Mouse (Mus musculus) hindbrain, embryonic 11.5 days (tissue): ENCODE measurements around the gene Fam83b. TPM values are rescaled to one million over a fixed set of nuclear protein-coding genes. Genes with fewer than 3 reads are reported as not detected.
A peak's percentile ranks its signal among the peaks of the same experiment; 100 is the strongest.

ENCODE experiments used
- ATAC-seq: fragments of 200-750 bp; cut with Nextera tagmentation; 2 replicates; pipeline ENCODE4 v1.8.0; 2017; ENCODE audit warnings: mild to moderate bottlenecking, moderate TSS enrichment, moderate library complexity; ENCODE audit not compliant: low FRiP score
- DNase-seq: peaks from one replicate; pipeline ENCODE4 v3.0.0-alpha.2; 2015; ENCODE audit warnings: low spot score
- H3K27ac ChIP-seq: fragments of 300-500 bp; sonication (generic); 2 replicates; pipeline ENCODE4 v1.5.1; 2014; ENCODE audit warnings: mild to moderate bottlenecking, low read depth, low read length
- H3K27me3 ChIP-seq: fragments of 300-500 bp; sonication (generic); 2 replicates; pipeline ENCODE4 v1.6.1; 2014; ENCODE audit warnings: mild to moderate bottlenecking, low read length, moderate library complexity, mixed read lengths; ENCODE audit not compliant: control insufficient read depth, insufficient read depth
- H3K36me3 ChIP-seq: fragments of 300-500 bp; sonication (generic); 2 replicates; pipeline ENCODE4 v1.6.1; 2014; ENCODE audit warnings: mild to moderate bottlenecking, low read length, moderate library complexity, mixed read lengths; ENCODE audit not compliant: control insufficient read depth, insufficient read depth
- H3K4me1 ChIP-seq: fragments of 300-500 bp; sonication (generic); replicated peaks from 2 replicates; pipeline ENCODE4 v1.6.1; 2014; ENCODE audit warnings: low read length, mixed read lengths; ENCODE audit not compliant: control insufficient read depth, insufficient read depth
- H3K4me2 ChIP-seq: fragments of 300-500 bp; sonication (generic); replicated peaks from 2 replicates; pipeline ENCODE4 v1.6.1; 2014; ENCODE audit warnings: mild to moderate bottlenecking, low read depth, low read length
- H3K4me3 ChIP-seq: fragments of 300-500 bp; sonication (generic); 2 replicates; pipeline ENCODE4 v1.5.1; 2014; ENCODE audit warnings: low read depth, low read length
- H3K9ac ChIP-seq: fragments of 300-500 bp; sonication (generic); 2 replicates; pipeline ENCODE4 v1.6.1; 2014; ENCODE audit warnings: low read depth, low read length
- H3K9me3 ChIP-seq: fragments of 300-500 bp; sonication (generic); 2 replicates; pipeline ENCODE4 v1.6.1; 2016; ENCODE audit warnings: low read length; ENCODE audit not compliant: control insufficient read depth
- WGBS: fragments of 180-500 bp; shearing (Covaris S2); extraction: QIAGEN DNeasy Blood & Tissue Kit; methylation state at CpG from one replicate; pipeline ENCODE4 v1.1.7; 2014; 5-methylcytosine and 5-hydroxymethylcytosine counted together
- polyA plus RNA-seq: library from polyadenylated mRNA; unstranded; fragments of >200 nt; fragmentation: Nextera tagmentation; extraction: Ambion mirVana; gene quantifications from 2 replicates; pipeline ENCODE4 v1.2.1, GENCODE M21; 2014

The Fam83b gene
- polyA plus RNA-seq: 0.31 and 0.33 TPM in 2 replicates

DNA sequence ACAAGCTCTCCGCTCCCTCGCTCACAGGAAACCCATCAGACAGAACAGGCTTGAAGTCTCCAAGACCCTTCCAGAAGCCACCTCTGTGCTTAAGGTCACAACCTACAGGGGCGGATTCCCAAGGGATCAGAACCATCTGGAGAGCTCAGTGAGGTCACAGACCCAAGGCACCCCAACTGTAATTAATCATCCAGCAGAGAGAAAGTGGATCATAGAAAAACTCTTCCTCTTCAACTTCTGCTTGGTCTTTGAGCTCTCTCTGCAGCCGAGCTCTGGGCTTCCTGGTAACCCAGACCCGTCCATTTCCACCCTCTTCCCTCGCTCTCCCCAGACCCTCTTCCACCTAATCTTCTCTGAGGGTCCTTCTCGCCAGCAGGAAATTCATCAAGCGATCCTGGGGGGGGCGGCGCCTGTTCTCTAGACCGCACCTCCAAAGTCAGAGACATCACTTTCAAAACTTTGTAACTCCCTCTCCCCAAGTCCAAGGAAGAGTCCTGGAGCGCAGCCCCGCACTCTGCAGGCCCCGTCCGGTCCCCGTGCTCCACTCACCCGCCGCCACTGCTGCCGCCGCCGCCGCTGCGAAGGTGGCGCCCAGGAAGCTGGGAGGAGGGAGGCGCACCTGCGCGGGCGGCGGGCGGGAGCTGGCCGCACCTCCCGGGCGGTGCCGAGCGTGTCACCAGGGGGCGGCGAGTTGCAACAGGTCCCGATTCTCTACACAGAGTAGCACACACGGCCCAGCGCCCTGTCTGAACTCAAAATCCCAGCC is at the start of gene Fam83b:
Fam83b (minus strand) TSS at position 602 of the 766 bp plus-strand sequence.
- H3K9ac ChIP-seq: peak within 1 kb of the TSS; percentile 57
- H3K36me3 ChIP-seq: no peaks in the 10 kb centered on the region
- WGBS: 4% methylated on average over 33 of the region's 40 CpGs
- DNase-seq: peak; percentile 54
- H3K4me1 ChIP-seq: 0 out of 2 replicates have a peak, but pooled peaks cover 5% of the 10 kb centered on the region
- H3K4me3 ChIP-seq: peak within 1 kb of the TSS; percentile 53
- no peak within 1 kb of the TSS for H3K27ac ChIP-seq
- H3K27me3 ChIP-seq: no peaks in the 10 kb centered on the region
- peak within 1 kb of the TSS; percentile 95 for H3K4me2 ChIP-seq
- ATAC-seq: peak; percentile 65
- H3K9me3 ChIP-seq: no peaks in the 10 kb centered on the region

DNA sequence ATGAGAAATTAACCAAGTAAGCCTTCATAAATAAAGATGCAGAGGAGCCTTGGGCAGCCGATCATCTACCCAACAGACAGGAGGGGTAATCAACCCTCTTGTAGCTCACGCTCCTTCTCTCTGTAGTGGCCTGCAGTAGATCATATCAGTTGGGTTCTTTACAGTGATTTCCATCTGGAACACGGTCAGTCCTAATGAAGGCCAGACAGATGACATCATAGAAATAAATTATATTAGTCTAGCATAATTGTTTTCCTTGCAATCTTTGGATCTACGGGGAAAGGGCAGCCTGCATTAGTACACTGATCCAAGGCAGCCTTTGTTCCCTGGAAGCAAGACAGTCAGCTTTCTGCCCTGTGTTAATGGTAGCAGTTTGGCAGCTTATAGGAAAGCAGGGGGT is 47.2 kb upstream of the Fam83b start:
- Histone ChIP-seq H3K4me3 (no peak overlapping the region), H3K9ac (no peak overlapping the region), H3K9me3 (no peaks in the 10 kb centered on the region), H3K36me3 (no peaks in the 10 kb centered on the region), H3K27ac (no peak overlapping the region), H3K4me2 (no peak overlapping the region), H3K4me1 (no peaks in the 10 kb centered on the region), H3K27me3 (no peaks in the 10 kb centered on the region)
- ATAC-seq (no peak), DNase-seq (no peak)
- WGBS: 91% methylated on average over 4 of the region's 4 CpGs

- Histone ChIP-seq H3K27me3 (no peaks in the 10 kb centered on the region), H3K9me3 (no peaks in the 10 kb centered on the region), H3K4me2 (no peak overlapping the region), H3K4me3 (no peak overlapping the region), H3K9ac (no peak overlapping the region), H3K27ac (no peak overlapping the region), H3K36me3 (no peaks in the 10 kb centered on the region), H3K4me1 (no peaks in the 10 kb centered on the region)
- ATAC-seq: no peak
- 70% methylated on average over 5 of the region's 5 CpGs for WGBS
- DNase-seq: no peak
Observed at GRCm38 (mm10) chr9:76603744-76604143, 36.8 kb upstream of the Fam83b start.

GRCm38 (mm10) chr9:76602874-76603273 is 36.0 kb upstream of the Fam83b start:
- Histone ChIP-seq H3K4me1 (no peaks in the 10 kb centered on the region), H3K9ac (no peak overlapping the region), H3K4me3 (no peak overlapping the region), H3K36me3 (no peaks in the 10 kb centered on the region), H3K27ac (no peak overlapping the region), H3K27me3 (no peaks in the 10 kb centered on the region), H3K4me2 (no peak overlapping the region), H3K9me3 (no peaks in the 10 kb centered on the region)
- WGBS: 87% methylated on average over 2 of the region's 2 CpGs
- DNase-seq: no peak
- ATAC-seq: no peak

DNA sequence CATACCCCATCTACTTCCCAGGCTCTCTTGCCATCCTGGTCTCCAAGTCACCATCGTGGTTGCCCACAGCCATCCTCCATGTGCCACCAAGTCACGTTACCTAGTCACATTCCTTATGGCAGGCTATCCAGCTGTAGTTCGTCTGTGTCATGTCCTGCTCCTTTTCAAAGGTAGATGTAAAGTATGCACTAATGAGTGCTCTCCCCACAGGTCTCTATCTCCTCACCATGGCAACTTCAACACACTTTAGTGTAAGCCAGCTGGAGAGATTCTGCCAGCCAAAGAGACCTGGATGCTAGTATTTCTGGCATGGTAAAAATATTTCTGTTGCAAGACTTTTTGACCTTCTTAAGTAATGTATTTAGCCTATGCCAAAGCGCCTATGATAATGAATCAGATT is 30.5 kb upstream of the Fam83b start:
- Histone ChIP-seq H3K27me3 (no peaks in the 10 kb centered on the region), H3K36me3 (no peaks in the 10 kb centered on the region), H3K9me3 (no peaks in the 10 kb centered on the region), H3K4me3 (no peak overlapping the region), H3K9ac (no peak overlapping the region), H3K4me2 (no peak overlapping the region), H3K27ac (no peak overlapping the region), H3K4me1 (no peaks in the 10 kb centered on the region)
- ATAC-seq (no peak), DNase-seq (no peak)
- WGBS: 86% methylated on average over 4 of the region's 4 CpGs

DNA sequence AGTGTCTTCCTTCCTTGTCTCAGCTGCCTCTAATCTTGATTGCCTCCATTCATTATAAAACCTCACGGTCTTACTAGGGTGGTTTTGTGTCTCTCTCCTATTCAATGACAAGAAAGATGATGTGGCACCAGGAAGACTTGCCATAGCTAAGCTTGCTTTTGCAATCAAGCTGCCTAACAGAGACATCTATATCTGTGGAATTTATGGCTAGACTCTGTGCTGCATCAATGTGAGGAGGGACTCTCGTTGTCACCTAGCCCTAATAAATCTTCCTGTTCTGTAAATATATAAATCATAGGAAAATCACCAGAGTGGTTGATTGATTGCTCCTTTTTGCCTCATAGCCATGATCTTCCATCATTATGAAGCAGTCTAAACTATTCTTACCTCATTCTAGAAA is 26.9 kb upstream of the Fam83b start:
- H3K36me3 ChIP-seq: no peaks in the 10 kb centered on the region
- H3K9me3 ChIP-seq: no peaks in the 10 kb centered on the region
- H3K4me1 ChIP-seq: no peaks in the 10 kb centered on the region
- no peak overlapping the region for H3K4me3 ChIP-seq
- H3K4me2 ChIP-seq: no peak overlapping the region
- 75% methylated on average over 2 of the region's 2 CpGs for WGBS
- ATAC-seq: no peak
- H3K9ac ChIP-seq: no peak overlapping the region
- no peaks in the 10 kb centered on the region for H3K27me3 ChIP-seq
- H3K27ac ChIP-seq: no peak overlapping the region
- DNase-seq: no peak

DNA sequence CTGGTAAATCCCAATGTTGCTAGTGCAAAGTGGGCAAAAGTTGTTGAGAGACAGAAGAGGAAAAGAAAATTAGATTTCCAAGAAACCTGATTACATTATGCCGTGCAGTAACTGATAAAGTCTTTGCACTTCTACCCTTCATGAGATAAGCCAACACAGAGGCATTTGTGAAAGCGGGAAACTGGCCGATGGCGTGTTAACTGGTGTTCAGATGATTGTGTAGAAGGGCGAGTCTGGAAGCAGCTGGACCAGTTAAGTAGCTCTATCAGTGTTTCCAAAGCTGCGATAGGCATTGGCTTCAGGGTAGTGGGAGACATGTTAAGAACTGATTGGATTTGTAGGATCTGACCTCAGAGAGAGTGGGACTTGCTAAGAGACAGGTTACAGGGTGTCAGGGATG is 17.0 kb upstream of the Fam83b start:
- H3K9me3 ChIP-seq: no peaks in the 10 kb centered on the region
- H3K4me1 ChIP-seq: no peaks in the 10 kb centered on the region
- H3K4me2 ChIP-seq: no peak overlapping the region
- H3K9ac ChIP-seq: no peak overlapping the region
- H3K36me3 ChIP-seq: no peaks in the 10 kb centered on the region
- ATAC-seq: no peak
- no peak overlapping the region for H3K27ac ChIP-seq
- H3K27me3 ChIP-seq: no peaks in the 10 kb centered on the region
- WGBS: 87% methylated on average over 6 of the region's 6 CpGs
- DNase-seq: no peak
- no peak overlapping the region for H3K4me3 ChIP-seq

GRCm38 (mm10) chr9:76581966-76582365 is 15.1 kb upstream of the Fam83b start:
- H3K27ac ChIP-seq: no peak overlapping the region
- ATAC-seq (no peak), DNase-seq (no peak)
- H3K4me1 ChIP-seq: no peaks in the 10 kb centered on the region
- H3K27me3 ChIP-seq: no peaks in the 10 kb centered on the region
- no peak overlapping the region for H3K9ac ChIP-seq
- H3K9me3 ChIP-seq: no peaks in the 10 kb centered on the region
- 92% methylated on average over 5 of the region's 5 CpGs for WGBS
- H3K4me3 ChIP-seq: no peak overlapping the region
- H3K36me3 ChIP-seq: no peaks in the 10 kb centered on the region
- no peak overlapping the region for H3K4me2 ChIP-seq

DNA sequence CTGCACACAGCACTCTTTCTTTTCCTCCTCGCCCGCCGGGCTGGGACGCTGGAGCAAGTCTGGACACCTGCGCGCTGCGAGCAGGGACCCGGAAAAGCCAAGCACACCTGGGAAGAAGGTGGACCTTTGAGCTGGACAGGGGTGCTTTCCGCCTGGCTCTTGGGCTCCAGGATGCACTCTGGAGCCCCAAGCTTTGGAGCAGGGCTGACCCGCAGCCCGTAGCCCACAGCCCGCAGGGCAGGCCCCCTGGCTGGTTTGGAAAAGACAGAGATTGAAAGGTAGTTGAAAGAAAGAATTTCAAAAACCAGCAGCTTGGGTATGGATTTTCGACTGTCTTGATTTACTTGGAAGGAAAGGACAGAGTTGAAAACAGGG is 352 bp upstream of the Fam83b start:
- Histone ChIP-seq H3K36me3 (no peaks in the 10 kb centered on the region), H3K9me3 (no peaks in the 10 kb centered on the region), H3K4me2 (peak overlapping the region; percentile 95), H3K4me1 (0 out of 2 replicates have a peak, but pooled peaks cover 5% of the 10 kb centered on the region), H3K27ac (no peak overlapping the region), H3K4me3 (peak overlapping the region; percentile 53), H3K27me3 (no peaks in the 10 kb centered on the region), H3K9ac (peak overlapping the region; percentile 57)
- ATAC-seq (no peak; the same call in 1 of the 2 replicates), DNase-seq (no peak)
- 4% methylated on average over 10 of the region's 13 CpGs for WGBS
